Mouse (Mus musculus): ENCODE measurements around the gene Tmem80.

Tmem80 gene

DNA sequence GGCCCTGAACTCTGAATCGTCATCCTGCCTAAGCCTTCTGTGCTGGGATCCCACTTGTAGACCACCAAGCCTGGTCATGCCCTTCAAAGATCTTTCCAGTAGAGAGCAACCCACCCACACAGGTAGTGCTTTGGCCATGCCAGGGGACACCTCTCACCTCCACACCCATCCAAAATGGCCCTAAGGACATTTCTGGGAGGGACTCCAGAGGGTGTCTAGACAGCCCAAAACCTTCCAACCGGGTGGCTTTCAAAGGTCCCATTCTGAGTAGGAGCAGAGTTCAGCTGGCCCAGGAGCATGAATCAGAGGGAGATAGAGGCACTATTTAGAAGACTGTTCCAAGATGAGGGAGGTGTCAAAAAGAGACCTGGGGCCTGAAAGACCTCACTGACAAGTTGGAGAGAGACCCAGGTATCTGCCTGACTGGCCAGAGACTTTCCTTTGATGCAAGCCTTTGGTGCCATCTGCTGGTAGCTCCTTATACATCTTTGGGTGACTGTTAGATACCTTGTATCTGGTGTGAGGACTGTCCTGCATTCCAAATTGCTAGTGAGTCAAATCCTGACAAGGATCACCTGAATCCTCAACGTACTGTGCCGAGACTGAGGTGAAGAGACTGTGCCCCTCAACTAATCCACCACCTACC lies 35.7 kb downstream of the Tmem80 start:
- peak; percentile 78 to 81 for DNase-seq

- DNase-seq, result no peak
Observed at GRCm38 (mm10) chr7:141363752-141364125, 36.2 kb downstream of the Tmem80 start.

DNA sequence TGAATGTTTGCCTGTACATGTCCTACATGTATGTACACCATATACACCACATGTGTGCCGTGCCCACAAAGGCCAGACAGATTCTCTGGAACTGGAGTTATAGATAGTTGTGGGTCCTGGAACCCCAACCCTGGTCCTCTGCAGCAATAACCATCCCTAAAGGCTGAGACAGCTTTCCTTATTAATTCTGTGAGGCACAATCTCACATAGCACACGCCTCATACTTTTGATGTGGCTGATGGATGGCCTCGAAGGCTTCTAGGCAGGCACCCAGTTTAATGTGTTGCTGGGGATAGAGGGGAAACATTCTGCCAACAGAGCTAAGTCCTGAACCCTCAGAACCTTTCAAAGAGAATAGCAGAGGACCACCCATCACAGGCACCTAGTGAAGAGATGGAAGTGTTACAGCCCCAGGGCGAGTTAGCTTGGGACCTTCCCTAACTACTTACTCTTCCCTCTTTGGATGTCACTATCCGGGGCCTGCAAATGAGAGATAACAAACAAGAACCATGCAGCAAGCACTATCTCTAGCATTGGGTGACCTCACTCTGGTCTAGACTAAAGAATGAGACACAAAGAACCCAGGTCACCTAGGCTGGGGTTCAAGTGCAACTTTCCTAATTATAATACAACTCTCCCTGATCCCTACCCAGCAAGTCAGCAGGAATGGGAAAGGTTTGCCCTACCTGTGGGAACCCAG lies 37.0 kb downstream of the Tmem80 start:
- no peak for DNase-seq

DNA sequence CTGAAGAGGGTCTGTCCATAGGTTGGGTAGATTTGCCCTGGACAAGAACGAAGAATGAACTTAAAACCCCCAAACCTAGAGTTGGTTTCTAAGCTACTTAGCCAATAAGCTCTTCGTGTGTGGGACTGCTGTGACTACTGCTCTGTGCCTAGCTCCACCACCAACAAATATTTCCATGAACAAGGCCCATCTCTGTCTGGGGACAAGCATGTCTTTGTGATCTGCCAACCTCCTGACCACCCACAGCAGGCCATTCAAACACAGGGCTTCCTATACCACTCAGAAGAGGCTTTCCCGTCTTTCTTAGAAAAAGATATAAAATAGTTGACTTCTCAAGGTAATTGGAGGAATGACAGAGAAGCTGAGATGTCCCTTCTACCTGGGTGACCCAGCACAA lies 37.5 kb downstream of the Tmem80 start:
- no peak for DNase-seq

- no peak for DNase-seq
Observed at GRCm38 (mm10) chr7:141367358-141367757, 39.8 kb downstream of the Tmem80 start.

- no peak for DNase-seq
Observed at GRCm38 (mm10) chr7:141369918-141370317, 42.4 kb downstream of the Tmem80 start.

DNA sequence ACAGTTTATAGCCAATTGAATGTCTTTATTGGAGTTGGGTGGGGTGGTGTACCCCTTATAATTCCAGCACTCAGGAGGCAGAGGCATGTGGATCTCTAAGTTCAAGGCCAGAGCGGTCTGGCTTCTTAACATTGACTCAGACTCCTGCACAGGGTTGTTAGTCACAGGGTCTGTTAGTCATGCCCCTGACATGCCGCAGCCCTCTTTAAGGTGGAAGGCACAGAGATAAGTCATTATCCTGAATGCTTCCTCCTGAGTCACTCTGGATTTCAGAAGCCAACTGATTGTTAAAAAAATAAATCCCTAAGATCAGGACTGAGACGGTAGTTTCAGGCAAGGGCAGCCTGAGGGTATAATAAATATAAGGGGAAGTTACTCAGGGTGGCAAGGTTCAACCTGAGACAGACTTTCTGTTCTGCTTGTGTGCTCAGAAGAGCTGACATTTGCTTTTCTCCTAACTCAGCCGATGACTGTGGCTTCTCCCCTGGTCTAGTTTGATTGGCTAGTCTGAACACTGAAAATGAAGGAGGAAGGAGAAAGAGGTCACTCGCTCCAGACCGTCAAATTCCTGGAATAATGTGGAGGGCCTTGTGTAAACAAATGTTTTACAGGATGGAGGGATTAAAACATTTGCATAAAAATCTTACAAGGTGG lies 44.5 kb downstream of the Tmem80 start:
- peak in 1 of 2 experiments; percentile 10 for DNase-seq

- DNase-seq, result no peak
Observed at GRCm38 (mm10) chr7:141373611-141374010, 46.1 kb downstream of the Tmem80 start.

DNA sequence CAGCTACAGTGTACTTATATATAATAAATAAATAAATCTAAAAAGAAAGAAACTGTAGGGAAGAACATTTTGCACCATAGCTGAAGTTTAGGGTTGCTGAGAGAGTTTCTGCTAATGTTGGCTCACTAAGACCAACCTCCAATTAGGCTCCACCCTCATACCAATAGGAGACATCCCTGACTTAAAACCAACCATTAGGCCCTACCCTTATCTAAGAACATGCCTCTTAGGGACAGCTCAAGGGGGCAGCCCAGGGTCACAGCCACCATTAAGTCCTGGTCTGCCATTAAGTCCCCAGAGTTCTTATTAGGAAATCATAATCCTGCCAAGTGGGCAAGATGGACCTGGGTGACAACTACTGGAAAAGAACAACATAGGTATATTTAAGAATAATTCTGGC lies 46.9 kb downstream of the Tmem80 start:
- DNase-seq, result no peak

GRCm38 (mm10) chr7:141379584-141379983 lies 52.0 kb downstream of the Tmem80 start:
- DNase-seq, result no peak

- DNase-seq, result no peak
Observed at GRCm38 (mm10) chr7:141381068-141381835, 53.7 kb downstream of the Tmem80 start.
